Mouse (Mus musculus): ENCODE results near the gene Entpd6. TPM values are rescaled to one million over a fixed set of nuclear protein-coding genes. Genes with fewer than 3 reads are reported as not detected.

Gene Entpd6
- polyA plus RNA-seq (2014; fragmentation: Illumina TruSeq; extraction: RNeasy Lipid Tissue Mini Kit (QIAGEN cat#74804); ENCODE audit: insufficient read depth, low read depth, low replicate concordance) = 6.6 TPM

GRCm38 (mm10) chr2:150748854-150749253 lies at the start of gene Entpd6:
Gene Entpd6 (plus strand): TSS chr2:150749042.

DNA sequence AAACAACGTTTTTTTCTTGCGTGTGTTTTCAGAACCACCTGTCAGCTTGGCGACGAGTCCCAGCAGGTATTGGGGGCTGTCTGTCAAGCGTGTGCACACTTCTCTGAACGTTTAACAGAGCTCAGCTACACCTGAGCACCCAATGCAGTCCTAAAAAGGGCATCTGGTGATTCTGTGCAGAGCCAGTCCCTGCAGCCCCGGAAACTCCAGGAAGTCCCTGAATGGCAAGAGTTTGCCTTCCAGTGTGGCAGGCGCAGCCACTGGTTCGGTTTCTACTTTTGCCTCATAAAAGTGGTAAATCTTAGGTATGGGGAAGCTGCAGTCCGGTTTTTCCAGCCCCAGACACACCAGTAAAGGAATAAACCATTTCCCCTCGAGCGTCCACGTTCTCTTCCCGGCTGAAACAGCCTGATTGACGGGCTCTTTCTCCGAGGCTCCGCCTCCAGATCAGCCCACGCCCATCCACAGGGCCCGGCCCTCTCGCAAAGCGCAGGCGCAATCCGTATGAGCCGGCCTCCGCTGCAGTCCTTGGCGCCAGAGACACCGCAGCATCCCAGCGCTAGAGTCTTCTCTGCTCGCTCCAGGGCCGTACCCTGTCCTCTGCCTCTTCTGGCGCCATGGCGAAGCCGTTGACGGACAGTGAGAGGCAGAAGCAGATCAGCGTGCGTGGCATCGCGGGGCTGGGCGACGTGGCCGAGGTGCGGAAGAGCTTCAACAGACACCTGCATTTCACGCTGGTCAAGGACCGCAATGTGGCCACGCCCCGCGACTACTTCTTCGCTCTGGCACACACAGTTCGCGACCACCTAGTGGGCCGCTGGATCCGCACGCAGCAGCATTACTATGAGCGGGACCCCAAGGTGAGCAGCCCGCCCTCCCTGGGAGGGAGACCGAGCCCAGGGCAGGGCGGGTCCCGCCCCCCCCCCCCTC lies 37.7 kb downstream of the Entpd6 start, which contains the start of gene Pygb:
Pygb (plus strand) TSS at position 485 of the 930 bp plus-strand sequence.

Other genes starting within 250 kb of the Entpd6 start
- 3.3 TPM for gene Cst7, start 178.6 kb upstream of the Entpd6 start, polyA plus RNA-seq (2014; fragmentation: Illumina TruSeq; extraction: RNeasy Lipid Tissue Mini Kit (QIAGEN cat#74804); ENCODE audit: insufficient read depth, low read depth, low replicate concordance)
- gene Apmap, start 140.5 kb upstream of the Entpd6 start, polyA plus RNA-seq (2014; fragmentation: Illumina TruSeq; extraction: RNeasy Lipid Tissue Mini Kit (QIAGEN cat#74804); ENCODE audit: insufficient read depth, low read depth, low replicate concordance) = 46.8 TPM
- gene Acss1, start 80.5 kb upstream of the Entpd6 start, polyA plus RNA-seq (2014; fragmentation: Illumina TruSeq; extraction: RNeasy Lipid Tissue Mini Kit (QIAGEN cat#74804); ENCODE audit: insufficient read depth, low read depth, low replicate concordance) = 27.2 TPM
- gene Vsx1, start 59.7 kb upstream of the Entpd6 start, polyA plus RNA-seq (2014; fragmentation: Illumina TruSeq; extraction: RNeasy Lipid Tissue Mini Kit (QIAGEN cat#74804); ENCODE audit: insufficient read depth, low read depth, low replicate concordance) = not detected
- gene Pygb, start 37.7 kb downstream of the Entpd6 start, polyA plus RNA-seq (2014; fragmentation: Illumina TruSeq; extraction: RNeasy Lipid Tissue Mini Kit (QIAGEN cat#74804); ENCODE audit: insufficient read depth, low read depth, low replicate concordance) = 31.9 TPM
- 59.5 TPM for gene Abhd12, start 155.7 kb downstream of the Entpd6 start, polyA plus RNA-seq (2014; fragmentation: Illumina TruSeq; extraction: RNeasy Lipid Tissue Mini Kit (QIAGEN cat#74804); ENCODE audit: insufficient read depth, low read depth, low replicate concordance)
- gene Gins1, start 156.4 kb downstream of the Entpd6 start, polyA plus RNA-seq (2014; fragmentation: Illumina TruSeq; extraction: RNeasy Lipid Tissue Mini Kit (QIAGEN cat#74804); ENCODE audit: insufficient read depth, low read depth, low replicate concordance) = 2.0 TPM

Data from lung, adult 10 weeks (tissue).